Mouse (Mus musculus) adrenal gland, postnatal 10 days (tissue): ENCODE measurements around the gene Dhx35. TPM values are rescaled to one million over a fixed set of nuclear protein-coding genes. Genes with fewer than 3 reads are reported as not detected.

ENCODE experiments used
- DNase-seq: peaks from one replicate; pipeline ENCODE4 v3.0.0; 2021; ENCODE audit warnings: mixed read lengths
- total RNA-seq, 2 experiments: library from RNA; stranded (reverse); gene quantifications; 2 replicates each; pipeline ENCODE4 v1.2.3; 2021

The Dhx35 gene
- total RNA-seq, 2 experiments from 2014 or later: 11.5 to 16.7 TPM

DNA sequence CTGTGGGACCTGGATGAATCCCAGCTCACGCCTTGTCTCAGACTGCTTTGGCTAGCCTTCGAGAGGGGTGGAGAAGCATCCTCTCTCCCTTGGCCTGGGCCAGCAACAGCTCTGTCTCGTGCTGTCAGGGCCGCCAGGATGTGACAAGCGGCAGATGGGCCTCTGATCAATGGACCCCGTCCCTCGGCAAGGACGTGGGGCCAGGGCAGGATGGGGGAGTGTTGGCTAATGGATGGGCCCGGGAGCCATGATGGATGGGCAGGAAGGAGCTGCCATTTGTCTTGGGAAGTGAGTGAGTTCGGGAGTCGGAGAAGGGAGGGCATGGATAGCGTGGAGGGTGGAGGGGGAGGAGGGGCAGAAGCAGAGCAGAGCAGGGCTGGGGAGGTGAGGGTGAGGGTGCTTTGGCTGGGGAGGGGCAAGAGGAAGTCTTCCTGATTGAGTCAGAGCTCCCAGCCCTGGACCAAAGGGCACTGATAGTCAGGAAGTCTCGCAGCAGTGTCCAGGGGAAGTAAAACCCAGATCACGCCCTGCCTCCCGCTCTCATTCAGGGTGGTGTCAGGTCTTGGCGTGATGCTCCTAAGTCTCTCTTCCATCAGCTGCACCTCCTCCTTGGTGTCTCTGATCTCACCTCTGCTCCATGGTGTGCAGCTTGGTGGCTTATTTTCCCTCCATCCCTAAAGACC, 98.7 kb downstream of the Dhx35 start:
- peak; percentile 4 for DNase-seq

DNA sequence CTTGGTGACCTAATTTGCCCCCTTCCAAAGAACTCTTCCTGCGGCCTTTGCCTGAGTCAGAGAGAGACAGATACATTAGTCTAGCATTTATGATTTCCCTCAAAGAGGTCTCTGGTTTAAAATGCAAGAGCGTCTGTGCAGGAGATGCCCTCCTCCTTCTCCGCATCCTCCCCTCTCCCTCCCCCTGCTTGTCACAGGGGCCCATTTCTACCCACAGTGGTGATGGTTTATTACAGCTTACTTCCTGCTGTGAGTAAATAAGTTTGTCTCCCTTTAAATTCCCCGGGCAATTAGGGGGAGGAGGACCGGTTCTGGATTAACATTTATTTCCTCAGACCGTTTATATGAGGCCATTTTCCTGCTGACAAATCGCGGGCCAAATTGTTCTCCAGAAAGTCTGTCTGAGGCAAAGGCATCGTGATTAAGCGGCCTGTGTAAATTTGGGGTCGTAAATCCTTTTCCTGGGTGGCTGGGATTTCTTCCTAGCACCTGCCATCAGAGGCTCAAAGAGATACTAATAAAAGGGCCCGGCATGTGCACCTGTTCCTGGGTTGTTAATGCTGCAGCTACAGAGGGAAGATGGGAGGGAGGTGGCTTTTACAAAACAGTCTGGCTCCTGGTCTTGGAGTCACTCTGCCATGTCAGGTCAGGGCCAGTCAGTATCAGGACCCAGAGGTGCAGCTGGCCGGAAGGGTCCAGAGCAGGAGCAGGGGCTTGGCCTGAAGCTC, 104.0 kb downstream of the Dhx35 start:
- DNase-seq: no peak

Other genes starting within 250 kb of the Dhx35 start
- gene Slc32a1, start 184.0 kb upstream of the Dhx35 start, total RNA-seq: not detected
- 10 to 100 TPM; 10.7 to 12.7 TPM for gene Actr5, start 169.9 kb upstream of the Dhx35 start, total RNA-seq
- 10 to 100 TPM; 14.4 to 17.2 TPM for gene Ppp1r16b, start 129.4 kb upstream of the Dhx35 start, total RNA-seq
- 1 to 10 TPM; 7.1 to 7.6 TPM for gene Fam83d, start 26.7 kb upstream of the Dhx35 start, total RNA-seq